Mouse (Mus musculus) forebrain, embryonic 11.5 days (tissue): Measurements from ENCODE around the gene Ern2. TPM values are rescaled to one million over a fixed set of nuclear protein-coding genes. Genes with fewer than 3 reads are reported as not detected.
A peak's percentile ranks its signal among the peaks of the same experiment; 100 is the strongest.

Experiments used
- ATAC-seq: fragments of 200-750 bp; cut with Nextera tagmentation; replicated peaks from 2 replicates; pipeline ENCODE4 v1.8.0; 2017; ENCODE audit warnings: moderate TSS enrichment; ENCODE audit not compliant: low FRiP score
- DNase-seq: peaks from one replicate; pipeline ENCODE4 v3.0.0-alpha.2; 2017; ENCODE audit warnings: low spot score
- H3K27ac ChIP-seq: fragments of 300-500 bp; sonication (generic); 2 replicates; pipeline ENCODE4 v1.5.1; 2014; ENCODE audit warnings: low read depth, low read length
- H3K27me3 ChIP-seq: fragments of 300-500 bp; sonication (generic); 2 replicates; pipeline ENCODE4 v1.6.1; 2014; ENCODE audit warnings: mild to moderate bottlenecking, low read length, mixed read lengths; ENCODE audit not compliant: control insufficient read depth, insufficient read depth
- H3K36me3 ChIP-seq: fragments of 300-500 bp; sonication (generic); 2 replicates; pipeline ENCODE4 v1.6.1; 2014; ENCODE audit warnings: mild to moderate bottlenecking, low read length, moderate library complexity, mixed read lengths; ENCODE audit not compliant: control insufficient read depth, insufficient read depth
- H3K4me1 ChIP-seq: fragments of 300-500 bp; sonication (generic); replicated peaks from 2 replicates; pipeline ENCODE4 v1.6.1; 2014; ENCODE audit warnings: low read length, mixed read lengths; ENCODE audit not compliant: control insufficient read depth, insufficient read depth
- H3K4me2 ChIP-seq: fragments of 300-500 bp; sonication (generic); 2 replicates; pipeline ENCODE4 v1.6.1; 2014; ENCODE audit warnings: low read depth, mild to moderate bottlenecking, low read length, moderate library complexity, mixed read lengths; ENCODE audit not compliant: severe bottlenecking
- H3K4me3 ChIP-seq: fragments of 300-500 bp; sonication (generic); 2 replicates; pipeline ENCODE4 v1.5.1; 2014; ENCODE audit warnings: low read depth, low read length
- H3K9ac ChIP-seq: fragments of 300-500 bp; sonication (generic); 2 replicates; pipeline ENCODE4 v1.6.1; 2014; ENCODE audit warnings: low read length
- H3K9me3 ChIP-seq: fragments of 300-500 bp; sonication (generic); 2 replicates; pipeline ENCODE4 v1.6.1; 2016; ENCODE audit warnings: low read length, mixed read lengths; ENCODE audit not compliant: control insufficient read depth
- WGBS: fragments of 180-500 bp; shearing (Covaris S2); extraction: QIAGEN DNeasy Blood & Tissue Kit; methylation state at CpG from one replicate; pipeline ENCODE4 v1.1.7; 2014; 5-methylcytosine and 5-hydroxymethylcytosine counted together
- polyA plus RNA-seq: library from polyadenylated mRNA; unstranded; fragments of >200 nt; fragmentation: Nextera tagmentation; extraction: Ambion mirVana; gene quantifications from 2 replicates; pipeline ENCODE4 v1.2.1, GENCODE M21; 2014

Gene Ern2
- polyA plus RNA-seq = 0.09 and 0.23 TPM in 2 replicates

- Histone ChIP-seq H3K27ac (no peak within 1 kb of the TSS), H3K4me1 (no peaks in the 10 kb centered on the region), H3K4me3 (no peak within 1 kb of the TSS), H3K27me3 (no peaks in the 10 kb centered on the region), H3K36me3 (no peaks in the 10 kb centered on the region), H3K9ac (no peak within 1 kb of the TSS), H3K9me3 (no peaks in the 10 kb centered on the region), H3K4me2 (no peak within 1 kb of the TSS)
- WGBS = 16% methylated on average over 17 of the region's 17 CpGs
- DNase-seq (no peak), ATAC-seq (no peak)
Observed at GRCm38 (mm10) chr7:122186043-122186442, at the start of gene Ern2. Gene Ern2, minus strand, starts transcription at chr7:122186207.

DNA sequence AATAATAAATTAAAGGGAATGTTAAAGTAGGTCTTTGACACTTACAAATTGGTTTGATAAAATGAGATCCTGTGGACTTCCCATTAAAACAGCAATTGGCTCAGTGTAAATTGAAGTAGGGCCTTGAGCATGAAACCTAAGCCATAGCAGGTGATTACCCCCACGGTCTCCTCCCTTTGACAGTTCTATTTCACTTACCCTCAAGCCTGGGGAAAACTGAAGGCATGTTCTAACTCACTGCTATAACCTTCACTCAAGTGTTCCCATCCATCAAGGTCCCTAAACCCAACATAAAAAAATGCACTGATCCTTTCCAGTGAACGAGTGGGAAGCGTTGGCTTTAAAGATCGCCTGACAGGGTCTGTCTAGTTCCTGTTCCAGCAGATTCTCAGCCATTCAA lies 44.9 kb upstream of the Ern2 start:
- Histone ChIP-seq H3K9ac (no peak overlapping the region), H3K27ac (no peak overlapping the region), H3K36me3 (no peaks in the 10 kb centered on the region), H3K27me3 (no peaks in the 10 kb centered on the region), H3K4me3 (no peak overlapping the region), H3K4me2 (no peak overlapping the region), H3K9me3 (no peaks in the 10 kb centered on the region), H3K4me1 (no peaks in the 10 kb centered on the region)
- ATAC-seq (no peak), DNase-seq (no peak)
- WGBS = 88% methylated on average over 4 of the region's 4 CpGs

GRCm38 (mm10) chr7:122229916-122230315 lies 43.9 kb upstream of the Ern2 start:
- no peaks in the 10 kb centered on the region for H3K9me3 ChIP-seq
- no peaks in the 10 kb centered on the region for H3K4me1 ChIP-seq
- no peak overlapping the region for H3K4me3 ChIP-seq
- no peak for DNase-seq
- no peaks in the 10 kb centered on the region for H3K27me3 ChIP-seq
- H3K9ac ChIP-seq = no peak overlapping the region
- no peak overlapping the region for H3K4me2 ChIP-seq
- no peak overlapping the region for H3K27ac ChIP-seq
- no peaks in the 10 kb centered on the region for H3K36me3 ChIP-seq
- WGBS = 67% methylated on average over 4 of the region's 4 CpGs
- no peak for ATAC-seq

DNA sequence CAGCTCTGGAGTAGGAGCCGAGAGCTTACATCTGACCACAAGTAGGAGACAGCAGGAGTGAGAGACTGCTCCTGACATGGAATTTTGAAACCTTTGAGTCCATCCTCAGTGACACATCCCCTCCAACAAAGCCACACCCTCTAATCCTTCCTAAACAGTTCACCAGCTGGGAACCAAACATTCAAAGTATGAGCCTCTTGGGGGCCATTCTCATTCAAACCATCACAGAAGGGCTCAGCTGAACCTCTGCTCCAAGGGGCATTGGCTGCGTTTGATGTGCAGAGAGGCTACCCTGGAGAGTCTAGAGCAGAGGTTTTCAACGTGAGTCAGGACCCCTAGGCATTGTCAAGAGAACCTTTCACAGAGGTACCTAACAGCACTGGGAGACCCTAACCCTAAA lies 43.3 kb upstream of the Ern2 start:
- Histone ChIP-seq H3K27me3 (no peaks in the 10 kb centered on the region), H3K4me3 (no peak overlapping the region), H3K9me3 (no peaks in the 10 kb centered on the region), H3K36me3 (no peaks in the 10 kb centered on the region), H3K4me1 (no peaks in the 10 kb centered on the region), H3K27ac (no peak overlapping the region), H3K9ac (no peak overlapping the region), H3K4me2 (no peak overlapping the region)
- WGBS = 57% methylated on average over 3 of the region's 3 CpGs
- ATAC-seq (no peak), DNase-seq (no peak)

DNA sequence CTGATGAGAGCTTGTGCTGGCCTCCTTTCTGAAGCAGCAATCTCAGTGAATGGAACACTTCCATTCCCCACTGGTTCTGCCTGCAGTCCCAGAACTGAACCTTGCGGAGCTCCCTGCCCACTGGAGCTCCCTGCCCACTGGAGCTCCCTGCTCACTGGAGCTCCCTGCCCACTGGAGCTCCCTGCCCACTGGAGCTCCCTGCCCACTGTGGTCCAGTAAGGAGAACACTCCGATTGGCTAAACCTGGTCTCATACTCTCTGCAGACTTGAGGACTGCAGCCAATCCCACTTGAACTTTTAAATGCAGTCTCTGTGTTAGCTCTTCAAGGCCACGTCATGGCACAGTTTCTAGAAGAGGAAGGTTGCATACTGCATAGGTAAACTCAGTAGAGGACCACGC lies 40.7 kb upstream of the Ern2 start:
- H3K9ac ChIP-seq = no peak overlapping the region
- no peaks in the 10 kb centered on the region for H3K36me3 ChIP-seq
- no peak overlapping the region for H3K4me3 ChIP-seq
- no peaks in the 10 kb centered on the region for H3K27me3 ChIP-seq
- no peak overlapping the region for H3K27ac ChIP-seq
- DNase-seq (no peak), ATAC-seq (no peak)
- H3K4me1 ChIP-seq = no peaks in the 10 kb centered on the region
- H3K9me3 ChIP-seq = no peaks in the 10 kb centered on the region
- WGBS = 89% methylated on average over 4 of the region's 4 CpGs
- no peak overlapping the region for H3K4me2 ChIP-seq

DNA sequence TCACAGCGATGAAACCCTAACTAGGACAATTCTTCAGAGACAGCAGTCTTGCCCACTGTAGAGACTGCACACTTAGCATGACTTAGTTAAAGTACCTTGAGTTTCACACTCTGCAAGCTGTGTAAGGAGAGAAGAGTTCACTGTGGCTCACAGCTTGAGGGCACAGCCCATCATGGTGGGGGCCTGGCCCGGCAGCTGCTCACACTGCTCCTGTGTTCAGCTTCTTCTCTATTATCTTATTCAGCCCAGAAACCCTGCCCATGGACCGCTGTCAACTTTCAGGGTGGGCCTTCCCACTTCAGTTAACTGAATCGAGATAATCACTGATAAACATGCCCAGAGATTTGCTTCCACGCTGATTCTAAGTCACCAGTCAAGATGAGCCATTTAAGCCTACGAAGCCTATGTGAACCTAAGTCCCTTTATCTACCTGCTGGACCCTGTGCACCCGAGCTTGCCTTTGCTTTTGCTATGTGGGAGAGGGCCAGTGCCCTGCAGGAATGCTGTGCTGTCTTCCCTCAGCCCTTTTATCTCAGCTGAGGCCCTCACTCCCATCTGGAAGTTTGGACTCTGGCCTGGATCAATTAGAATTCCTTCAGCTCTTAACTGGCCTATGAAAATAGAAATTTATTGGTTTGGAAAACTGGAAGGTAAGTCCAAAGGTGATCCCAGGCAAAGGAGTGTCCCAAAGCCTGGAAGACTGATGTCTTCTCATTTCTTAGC lies 40.2 kb upstream of the Ern2 start:
- Histone ChIP-seq H3K27me3 (no peaks in the 10 kb centered on the region), H3K9me3 (no peaks in the 10 kb centered on the region), H3K36me3 (no peaks in the 10 kb centered on the region), H3K4me3 (no peak overlapping the region), H3K4me1 (no peaks in the 10 kb centered on the region), H3K4me2 (no peak overlapping the region), H3K9ac (no peak overlapping the region), H3K27ac (no peak overlapping the region)
- DNase-seq = no peak
- WGBS = 72% methylated on average over 7 of the region's 7 CpGs
- no peak for ATAC-seq

GRCm38 (mm10) chr7:122219315-122219801 lies 33.4 kb upstream of the Ern2 start, which contains the start of gene Chp2:
Gene Chp2, plus strand, starts transcription at chr7:122219496.
- Histone ChIP-seq H3K36me3 (no peaks in the 10 kb centered on the region), H3K4me2 (peak within 1 kb of the TSS; percentile 32), H3K27ac (no peak within 1 kb of the TSS), H3K4me1 (no peaks in the 10 kb centered on the region), H3K9me3 (no peaks in the 10 kb centered on the region), H3K4me3 (no peak within 1 kb of the TSS), H3K27me3 (no peaks in the 10 kb centered on the region), H3K9ac (peak within 1 kb of the TSS; percentile 7; the same call in 1 of the 2 replicates)
- ATAC-seq = no peak
- WGBS = 26% methylated on average over 20 of the region's 20 CpGs
- no peak for DNase-seq

DNA sequence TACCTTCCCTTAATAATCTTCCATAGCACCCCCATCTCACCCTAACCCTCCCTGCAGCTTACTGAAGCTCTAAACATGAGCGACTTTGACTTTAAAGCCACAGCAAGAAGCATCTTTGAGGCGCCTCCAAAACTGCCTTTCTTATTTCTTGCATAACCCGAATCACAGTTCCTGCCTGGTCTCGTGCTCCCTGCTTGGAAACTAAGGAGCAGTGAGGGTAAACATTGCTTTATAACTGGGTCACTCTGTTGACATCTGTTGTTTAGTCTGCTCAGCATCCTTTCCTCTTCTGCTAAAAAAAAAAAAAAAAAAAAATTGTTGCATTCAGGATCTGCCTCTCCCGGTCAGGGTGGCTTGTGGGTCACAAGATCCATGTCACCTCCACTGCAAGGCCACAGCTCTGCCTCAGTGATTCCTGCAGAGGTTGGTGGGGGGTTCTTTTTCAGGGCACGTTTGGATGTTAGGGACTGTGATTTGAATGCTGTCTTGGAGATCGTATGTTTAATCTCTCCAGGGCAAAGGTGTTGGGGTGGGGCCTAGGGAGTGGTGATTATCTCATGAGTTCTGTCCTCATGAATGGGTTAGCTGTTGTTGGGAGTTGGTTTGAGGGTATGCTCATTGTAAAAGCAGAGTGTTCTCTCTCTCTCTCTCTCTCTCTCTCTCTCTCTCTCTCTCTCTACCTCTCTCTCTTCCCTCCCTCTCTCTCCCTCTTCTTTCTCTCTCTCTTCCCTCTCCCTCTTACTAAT lies 22.4 kb upstream of the Ern2 start:
- Histone ChIP-seq H3K27ac (no peak overlapping the region), H3K27me3 (no peaks in the 10 kb centered on the region), H3K4me3 (no peak overlapping the region), H3K9me3 (no peaks in the 10 kb centered on the region), H3K36me3 (no peaks in the 10 kb centered on the region), H3K4me2 (no peak overlapping the region), H3K4me1 (no peaks in the 10 kb centered on the region), H3K9ac (no peak overlapping the region)
- WGBS = 64% methylated on average over 7 of the region's 7 CpGs
- ATAC-seq = no peak
- no peak for DNase-seq
